Mouse (Mus musculus) lung, adult 2 months (tissue): ENCODE data around the gene Mark3.

Source experiments
- CTCF ChIP-seq: fragments of 200-500 bp; IDR thresholded peaks from 2 replicates; pipeline ENCODE4 v1.5.1; 2011; ENCODE audit warnings: mild to moderate bottlenecking, low read length, control low read depth; ENCODE audit not compliant: insufficient read depth
- POLR2A ChIP-seq: fragments of 200-500 bp; IDR thresholded peaks from 2 replicates; pipeline ENCODE4 v1.6.1; 2011; ENCODE audit warnings: low read depth, mild to moderate bottlenecking, control low read depth, low read length, borderline replicate concordance; ENCODE audit errors: extremely low read depth

DNA sequence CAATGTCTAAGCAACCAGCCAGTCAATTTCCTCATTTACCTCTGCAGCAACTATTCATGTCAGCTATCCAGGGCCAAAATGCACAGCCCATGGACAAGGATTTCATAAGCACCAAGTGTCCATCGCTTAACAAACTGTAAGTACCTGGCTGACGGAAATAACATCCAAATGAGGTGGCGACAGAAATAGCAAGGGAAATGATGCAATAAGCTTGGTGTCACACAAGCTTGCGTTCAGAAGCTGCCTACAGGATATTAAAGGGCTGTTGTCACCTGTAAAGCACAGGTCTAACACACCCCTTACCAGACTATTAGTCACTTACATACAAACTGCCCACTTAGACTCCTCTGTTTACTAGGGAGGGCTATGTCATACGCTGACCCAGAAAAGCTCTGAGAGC lies 38.6 kb upstream of the Mark3 start:
- TF ChIP-seq CTCF (no peak), POLR2A (no peak)
